Mouse (Mus musculus): ENCODE measurements around the gene Ski. TPM values are rescaled to one million over a fixed set of nuclear protein-coding genes. Genes with fewer than 3 reads are reported as not detected.

Gene Ski
- polyA plus RNA-seq, 1 experiment from 2014 or later = 21.5 TPM

DNA sequence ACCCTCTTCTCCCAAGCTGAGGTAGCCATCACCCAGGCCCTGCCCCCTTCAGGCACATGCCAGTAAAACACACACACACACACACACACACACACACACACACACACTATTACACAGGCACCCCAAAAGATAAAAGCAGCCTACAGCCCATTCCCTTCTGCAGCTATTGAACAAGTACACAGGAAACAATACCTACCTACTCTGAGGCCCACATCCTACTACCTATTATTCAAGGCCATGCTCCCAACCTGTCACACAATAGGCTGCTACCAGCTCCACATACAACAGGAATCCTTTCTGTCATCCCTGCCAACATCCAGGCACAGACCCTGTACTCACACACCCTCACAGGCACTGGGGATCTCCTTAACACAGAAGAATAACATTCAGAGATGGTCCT lies 13.3 kb downstream of the Ski start:
- Histone ChIP-seq H3K36me3 (peaks cover 14% of the 10 kb centered on the region), H3K27ac (no peak overlapping the region)

DNA sequence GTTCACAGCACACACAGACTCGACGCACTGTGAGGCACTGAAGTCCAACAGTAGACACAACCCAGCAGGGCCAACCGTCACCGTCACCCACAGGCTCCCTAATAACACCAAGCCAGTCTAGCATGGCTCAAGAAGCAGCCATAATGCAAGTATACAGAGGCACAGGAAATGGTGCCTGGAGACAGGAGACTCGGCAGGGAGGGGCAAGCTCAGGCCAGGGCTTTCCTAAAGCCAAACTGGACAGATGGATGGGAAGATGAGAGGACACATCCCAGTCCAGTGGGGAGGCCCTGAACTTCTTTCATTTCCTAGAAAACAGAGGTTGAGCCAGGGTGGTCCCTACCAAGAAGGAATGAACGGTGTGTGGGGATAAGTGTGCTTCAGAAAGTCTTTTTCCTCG lies 13.8 kb downstream of the Ski start:
- Histone ChIP-seq H3K27me3 (no peaks in the 10 kb centered on the region), H3K4me1 (peaks cover 73% of the 10 kb centered on the region), H3K9ac (no peak overlapping the region), H3K9me3 (no peaks in the 10 kb centered on the region), H3K36me3 (peaks cover 14% of the 10 kb centered on the region), H3K4me2 (no peak overlapping the region), H3K27ac (0 out of 2 replicates have a peak overlapping the region, but pooled peaks have one; percentile 7), H3K4me3 (no peak overlapping the region)
- 60% methylated on average over 7 of the region's 7 CpGs for WGBS
- ATAC-seq (ENCODE audit: insufficient number of reproducible peaks, insufficient read depth, low FRiP score, low TSS enrichment, low read depth) = no peak

More for the DNA sequence above, 13.3 kb downstream of the Ski start:
- no peak overlapping the region for H3K4me2 ChIP-seq
- ATAC-seq (ENCODE audit: insufficient number of reproducible peaks, insufficient read depth, low FRiP score, low TSS enrichment, low read depth) = no peak
- peaks cover 73% of the 10 kb centered on the region for H3K4me1 ChIP-seq
- no peaks in the 10 kb centered on the region for H3K27me3 ChIP-seq
- no peak overlapping the region for H3K9ac ChIP-seq
- no peak overlapping the region for H3K4me3 ChIP-seq
- H3K9me3 ChIP-seq = no peaks in the 10 kb centered on the region

DNA sequence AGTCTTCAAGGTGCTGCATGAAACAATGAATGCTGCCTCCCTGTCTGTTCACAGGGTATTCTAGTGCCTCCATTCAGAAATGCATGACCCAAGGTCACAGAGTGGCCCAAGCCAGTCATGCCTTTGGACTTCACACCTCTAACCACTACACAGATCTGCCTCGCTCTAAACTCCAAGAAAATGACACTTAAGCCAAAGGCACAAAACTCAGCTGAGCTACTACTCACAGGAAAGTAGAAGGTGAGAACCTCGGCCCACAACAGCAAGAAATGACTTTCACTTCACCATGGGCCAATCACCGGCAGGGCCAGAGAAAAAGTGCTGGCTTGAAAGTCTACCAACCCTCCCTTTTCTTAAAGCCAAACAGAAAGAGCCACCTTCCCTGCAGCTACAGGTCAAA lies 14.6 kb downstream of the Ski start:
- 79% methylated on average over 3 of the region's 3 CpGs for WGBS
- H3K4me2 ChIP-seq = no peak overlapping the region
- no peak overlapping the region for H3K4me3 ChIP-seq
- H3K9me3 ChIP-seq = no peaks in the 10 kb centered on the region
- H3K9ac ChIP-seq = no peak overlapping the region
- no peaks in the 10 kb centered on the region for H3K27me3 ChIP-seq
- no peak overlapping the region for H3K27ac ChIP-seq
- H3K36me3 ChIP-seq = peaks cover 14% of the 10 kb centered on the region
- peaks cover 74% of the 10 kb centered on the region for H3K4me1 ChIP-seq
- ATAC-seq (ENCODE audit: insufficient number of reproducible peaks, insufficient read depth, low FRiP score, low TSS enrichment, low read depth) = no peak

DNA sequence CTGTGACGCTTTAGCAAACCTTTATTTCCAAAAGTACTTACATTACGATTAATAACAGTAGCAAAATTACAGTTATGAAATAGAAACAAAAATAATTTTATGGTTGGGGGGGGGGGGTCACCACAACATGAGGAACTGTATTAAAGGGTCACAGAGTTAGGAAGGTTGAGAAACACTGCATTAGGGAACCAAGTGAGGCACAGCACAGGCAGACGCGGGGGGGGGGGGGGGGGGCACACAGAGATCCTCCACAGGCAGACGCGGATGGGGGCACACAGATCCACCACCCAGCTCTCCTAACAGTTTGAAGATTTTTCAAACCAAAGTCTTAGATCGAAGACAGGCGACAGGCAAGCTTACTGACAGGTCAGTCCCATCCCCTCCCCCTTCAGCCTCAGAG lies 15.9 kb downstream of the Ski start:
- peaks cover 11% of the 10 kb centered on the region for H3K36me3 ChIP-seq
- H3K4me2 ChIP-seq = no peak overlapping the region
- no peaks in the 10 kb centered on the region for H3K27me3 ChIP-seq
- WGBS = 74% methylated on average over 8 of the region's 8 CpGs
- H3K9ac ChIP-seq = no peak overlapping the region
- peaks cover 79% of the 10 kb centered on the region for H3K4me1 ChIP-seq
- H3K27ac ChIP-seq = no peak overlapping the region
- no peak for ATAC-seq (ENCODE audit: insufficient number of reproducible peaks, insufficient read depth, low FRiP score, low TSS enrichment, low read depth)
- no peaks in the 10 kb centered on the region for H3K9me3 ChIP-seq
- no peak overlapping the region for H3K4me3 ChIP-seq

DNA sequence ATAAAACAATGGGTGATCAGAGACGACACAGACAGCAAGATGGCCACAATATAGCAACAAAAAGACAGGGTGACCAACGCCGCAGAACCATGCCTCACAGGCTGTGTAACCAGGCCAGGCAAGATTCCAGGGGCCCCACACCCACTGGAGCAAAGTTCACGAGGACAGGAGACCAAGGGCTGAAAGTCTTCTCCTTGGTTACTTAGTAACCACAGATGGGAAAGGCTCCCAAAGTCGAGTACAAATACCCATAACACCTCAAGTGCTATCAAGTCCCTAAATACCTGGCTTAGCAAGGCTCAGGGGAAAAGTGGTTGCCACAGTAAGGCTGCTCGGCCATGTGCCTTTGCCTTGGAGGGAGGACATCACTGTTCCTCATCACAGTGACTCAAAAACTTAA lies 16.5 kb downstream of the Ski start:
- H3K4me3 ChIP-seq = no peak overlapping the region
- H3K4me1 ChIP-seq = peaks cover 85% of the 10 kb centered on the region
- no peak overlapping the region for H3K9ac ChIP-seq
- H3K36me3 ChIP-seq = peaks cover 6% of the 10 kb centered on the region
- no peak overlapping the region for H3K4me2 ChIP-seq
- no peak overlapping the region for H3K27ac ChIP-seq
- ATAC-seq (ENCODE audit: insufficient number of reproducible peaks, insufficient read depth, low FRiP score, low TSS enrichment, low read depth) = no peak
- WGBS = 78% methylated on average over 6 of the region's 6 CpGs
- H3K27me3 ChIP-seq = no peaks in the 10 kb centered on the region
- H3K9me3 ChIP-seq = no peaks in the 10 kb centered on the region

DNA sequence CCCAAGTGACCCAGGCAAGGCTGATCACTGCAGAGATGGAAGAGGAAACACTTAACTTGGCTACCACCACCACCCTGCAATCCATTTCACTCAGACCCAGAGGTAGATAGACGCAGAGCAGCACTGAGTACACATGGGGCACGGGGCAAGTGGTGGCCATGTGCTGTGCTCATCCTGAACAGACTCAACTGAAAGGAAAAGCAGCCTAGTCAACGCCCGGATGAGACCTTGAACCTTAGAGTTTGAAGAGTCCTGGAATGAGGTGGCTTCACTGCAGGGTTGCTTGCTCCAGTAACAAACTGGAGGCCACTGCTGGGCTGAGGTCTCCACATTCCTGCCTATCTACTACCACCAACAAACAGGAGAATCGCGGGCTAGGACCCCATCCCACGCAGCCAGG lies 20.6 kb downstream of the Ski start:
- ATAC-seq (ENCODE audit: insufficient number of reproducible peaks, insufficient read depth, low FRiP score, low TSS enrichment, low read depth) = no peak
- Histone ChIP-seq H3K9ac (no peak overlapping the region), H3K9me3 (no peaks in the 10 kb centered on the region), H3K4me2 (no peak overlapping the region), H3K4me1 (peaks cover 90% of the 10 kb centered on the region), H3K4me3 (no peak overlapping the region), H3K36me3 (no peaks in the 10 kb centered on the region; the same call in 1 of the 2 replicates), H3K27ac (no peak overlapping the region; the same call in 1 of the 2 replicates), H3K27me3 (no peaks in the 10 kb centered on the region)
- WGBS = 89% methylated on average over 7 of the region's 7 CpGs

DNA sequence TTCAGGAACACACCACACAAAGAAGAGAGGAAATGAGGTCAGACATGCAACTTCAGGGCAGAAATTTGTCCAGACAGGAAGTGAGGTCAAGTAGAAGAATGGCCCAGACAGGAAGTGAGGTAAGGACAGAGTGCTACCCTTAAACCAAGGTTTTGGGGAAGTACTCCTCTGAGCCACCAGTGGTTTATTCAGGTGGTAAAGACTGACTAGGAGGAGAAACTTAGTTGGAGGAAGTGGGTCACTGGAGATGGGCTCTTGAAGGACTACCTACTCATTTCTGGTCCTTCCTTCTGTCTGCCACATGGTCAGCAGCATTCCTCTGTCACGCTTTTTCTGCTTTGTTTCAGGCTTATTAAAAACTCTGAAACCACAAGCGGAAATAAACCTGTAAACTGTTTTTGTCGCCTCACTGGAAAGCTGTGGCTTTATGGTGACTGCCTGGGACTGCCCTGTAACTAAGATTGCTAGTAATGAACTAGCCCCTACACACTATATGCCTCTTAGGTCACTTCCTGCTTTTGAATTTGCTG lies 21.5 kb downstream of the Ski start:
- Histone ChIP-seq H3K9me3 (no peaks in the 10 kb centered on the region), H3K4me3 (no peak overlapping the region), H3K9ac (no peak overlapping the region), H3K27me3 (no peaks in the 10 kb centered on the region), H3K4me1 (peaks cover 93% of the 10 kb centered on the region), H3K4me2 (no peak overlapping the region), H3K36me3 (no peaks in the 10 kb centered on the region; the same call in 1 of the 2 replicates), H3K27ac (no peak overlapping the region)
- ATAC-seq (ENCODE audit: insufficient number of reproducible peaks, insufficient read depth, low FRiP score, low TSS enrichment, low read depth) = no peak
- 76% methylated on average over 3 of the region's 3 CpGs for WGBS

DNA sequence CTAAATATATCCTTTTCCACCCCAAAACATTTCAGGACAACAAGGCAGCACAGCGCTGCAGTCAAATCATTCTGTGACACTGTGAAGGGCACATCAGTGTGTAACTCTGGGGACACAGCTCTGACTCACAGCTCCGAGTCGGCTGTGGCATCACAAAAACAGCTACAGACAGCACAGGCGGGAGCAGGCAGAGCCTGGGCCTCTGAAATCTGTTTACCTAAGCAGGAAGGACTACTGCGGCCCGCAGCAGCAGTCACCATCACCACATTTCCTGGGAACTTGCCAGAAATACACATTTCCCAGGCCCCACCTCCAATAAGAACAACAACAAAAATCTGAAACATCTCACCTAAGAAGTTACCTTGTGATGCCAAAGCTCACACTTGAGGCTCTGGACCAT lies 24.7 kb downstream of the Ski start:
- Histone ChIP-seq H3K9ac (no peak overlapping the region), H3K4me1 (peaks cover 85% of the 10 kb centered on the region), H3K4me3 (no peak overlapping the region), H3K27me3 (no peaks in the 10 kb centered on the region), H3K4me2 (no peak overlapping the region), H3K36me3 (0 out of 2 replicates have a peak, but pooled peaks cover 6% of the 10 kb centered on the region), H3K9me3 (no peaks in the 10 kb centered on the region), H3K27ac (peak overlapping the region; percentile 39; the same call in 1 of the 2 replicates)
- no peak for ATAC-seq (ENCODE audit: insufficient number of reproducible peaks, insufficient read depth, low FRiP score, low TSS enrichment, low read depth)
- WGBS = 40% methylated on average over 6 of the region's 6 CpGs

DNA sequence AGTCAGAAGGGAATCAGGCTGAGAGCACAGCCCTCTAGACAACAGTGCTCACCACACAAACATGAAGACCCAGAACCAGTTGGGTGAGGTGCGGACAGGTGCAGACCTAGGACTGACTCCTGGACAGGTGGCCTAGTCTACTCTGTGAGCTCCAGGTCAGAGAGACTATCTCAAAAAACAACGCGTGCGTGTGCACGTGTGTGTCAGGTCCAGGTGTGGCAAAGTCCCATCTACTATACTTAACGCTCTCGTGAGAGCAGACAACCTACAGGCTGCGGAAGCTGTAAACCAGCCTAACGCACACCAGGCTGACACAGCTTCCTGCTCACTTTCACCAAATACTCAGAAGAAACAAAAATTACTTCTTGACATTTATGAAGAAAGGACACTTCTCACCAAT lies 27.2 kb downstream of the Ski start:
- 0 out of 2 replicates have a peak, but pooled peaks cover 6% of the 10 kb centered on the region for H3K36me3 ChIP-seq

DNA sequence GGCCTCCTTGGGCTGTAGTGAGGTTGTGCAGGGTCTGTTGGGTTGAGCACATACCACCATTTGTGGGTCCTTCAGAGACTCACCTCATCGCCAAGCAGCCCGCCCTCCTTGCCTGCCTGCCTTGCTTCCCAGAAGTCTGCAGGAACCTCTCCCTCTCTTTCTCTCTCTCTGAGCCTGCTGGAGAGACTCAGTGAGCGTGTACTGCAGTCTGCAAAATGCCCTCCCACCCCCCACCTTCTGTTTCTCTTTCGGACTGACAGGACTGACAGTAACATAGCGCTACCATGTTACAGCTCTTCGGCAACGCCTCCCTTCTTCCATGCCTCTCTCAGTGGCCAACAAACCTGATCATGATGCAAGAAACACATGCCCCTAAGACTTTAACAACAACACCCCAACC lies 32.1 kb downstream of the Ski start:
- Histone ChIP-seq H3K4me2 (0 out of 2 replicates have a peak overlapping the region, but pooled peaks have one; percentile 3), H3K36me3 (0 out of 2 replicates have a peak, but pooled peaks cover 6% of the 10 kb centered on the region), H3K9me3 (no peaks in the 10 kb centered on the region), H3K27ac (peak overlapping the region; percentile 33; the same call in 1 of the 2 replicates), H3K27me3 (no peaks in the 10 kb centered on the region), H3K4me1 (peaks cover 83% of the 10 kb centered on the region), H3K4me3 (no peak overlapping the region), H3K9ac (peak overlapping the region; percentile 49; the same call in 1 of the 2 replicates)
- 39% methylated on average over 7 of the region's 7 CpGs for WGBS
- no peak for ATAC-seq (ENCODE audit: insufficient number of reproducible peaks, insufficient read depth, low FRiP score, low TSS enrichment, low read depth)

More for the DNA sequence above, 27.2 kb downstream of the Ski start:
- Histone ChIP-seq H3K27me3 (no peaks in the 10 kb centered on the region), H3K27ac (no peak overlapping the region), H3K4me1 (peaks cover 82% of the 10 kb centered on the region), H3K4me3 (no peak overlapping the region), H3K4me2 (no peak overlapping the region), H3K9me3 (no peaks in the 10 kb centered on the region), H3K9ac (no peak overlapping the region)
- WGBS = 89% methylated on average over 9 of the region's 9 CpGs
- no peak for ATAC-seq (ENCODE audit: insufficient number of reproducible peaks, insufficient read depth, low FRiP score, low TSS enrichment, low read depth)

DNA sequence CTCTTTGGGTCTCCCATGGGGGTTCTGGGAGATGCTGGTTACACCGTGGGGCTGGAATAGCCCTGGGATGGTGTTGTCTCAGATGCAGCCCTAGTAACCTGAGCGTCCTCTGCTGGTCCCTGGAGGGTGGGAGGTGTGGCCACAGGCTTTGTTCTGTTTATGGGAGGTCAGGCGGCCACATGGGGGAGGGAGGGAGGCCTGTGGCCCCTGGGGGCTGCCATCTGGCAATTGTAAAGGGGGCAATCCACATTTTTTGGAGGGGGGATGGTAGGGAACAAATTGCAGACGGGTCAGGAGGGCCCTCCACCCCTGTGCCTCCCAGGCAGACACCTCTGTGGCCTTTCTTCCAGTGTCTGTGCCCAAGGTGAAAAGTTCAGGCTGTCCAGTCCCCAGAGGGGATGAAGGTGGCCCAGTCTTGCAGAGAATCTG lies 32.7 kb downstream of the Ski start:
- H3K27ac ChIP-seq = peak overlapping the region; percentile 33
- H3K4me2 ChIP-seq = 0 out of 2 replicates have a peak overlapping the region, but pooled peaks have one; percentile 3
- peaks cover 83% of the 10 kb centered on the region for H3K4me1 ChIP-seq
- H3K9me3 ChIP-seq = no peaks in the 10 kb centered on the region
- 0 out of 2 replicates have a peak, but pooled peaks cover 6% of the 10 kb centered on the region for H3K36me3 ChIP-seq
- no peak for ATAC-seq (ENCODE audit: insufficient number of reproducible peaks, insufficient read depth, low FRiP score, low TSS enrichment, low read depth)
- H3K27me3 ChIP-seq = no peaks in the 10 kb centered on the region
- no peak overlapping the region; the same call in 1 of the 2 replicates for H3K4me3 ChIP-seq
- 8% methylated on average over 4 of the region's 4 CpGs for WGBS
- peak overlapping the region; percentile 49; the same call in 1 of the 2 replicates for H3K9ac ChIP-seq

DNA sequence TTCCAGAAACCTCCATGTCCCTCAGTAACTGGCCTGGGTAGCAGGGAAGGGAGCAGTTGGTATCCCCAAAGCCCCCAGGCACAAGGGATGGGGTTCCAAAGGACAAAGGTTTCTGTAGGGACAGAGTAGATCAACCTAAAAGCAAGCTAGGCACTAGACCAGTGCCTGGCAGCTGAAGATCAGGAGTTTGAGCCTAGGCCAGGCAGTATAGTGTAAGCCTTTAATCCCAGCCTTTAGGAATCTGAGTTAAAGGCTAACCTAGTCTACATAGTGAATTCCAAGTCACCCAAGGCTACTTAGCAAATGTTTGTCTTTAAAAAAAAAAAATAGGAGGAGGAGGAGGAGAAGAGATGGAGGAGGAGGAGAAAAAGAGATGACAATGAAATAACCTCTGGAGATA lies 33.6 kb downstream of the Ski start:
- H3K4me3 ChIP-seq = no peak overlapping the region
- H3K4me1 ChIP-seq = peaks cover 89% of the 10 kb centered on the region
- no peak for ATAC-seq (ENCODE audit: insufficient number of reproducible peaks, insufficient read depth, low FRiP score, low TSS enrichment, low read depth)
- no peaks in the 10 kb centered on the region for H3K9me3 ChIP-seq
- no peaks in the 10 kb centered on the region for H3K27me3 ChIP-seq
- H3K36me3 ChIP-seq = 0 out of 2 replicates have a peak, but pooled peaks cover 6% of the 10 kb centered on the region
- H3K4me2 ChIP-seq = no peak overlapping the region
- 0 out of 2 replicates have a peak overlapping the region, but pooled peaks have one; percentile 39 for H3K27ac ChIP-seq
- H3K9ac ChIP-seq = peak overlapping the region; percentile 32; the same call in 1 of the 2 replicates

Measured in embryonic facial prominence, embryonic 13.5 days (tissue).